Mouse (Mus musculus) neural tube, embryonic 14.5 days (tissue): Measurements from ENCODE around the gene Cnr2. TPM values are rescaled to one million over a fixed set of nuclear protein-coding genes. Genes with fewer than 3 reads are reported as not detected.

ENCODE experiments used
- ATAC-seq: fragments of 200-750 bp; cut with Nextera tagmentation; 2 replicates; pipeline ENCODE4 v1.8.0; 2017; ENCODE audit warnings: low read depth, mild to moderate bottlenecking, moderate TSS enrichment, moderate library complexity
- H3K27ac ChIP-seq: fragments of 300-500 bp; sonication (generic); 2 replicates; pipeline ENCODE4 v1.5.1; 2014; ENCODE audit warnings: low read depth, mild to moderate bottlenecking, control low read depth, low read length, moderate library complexity, mixed read lengths
- H3K27me3 ChIP-seq: fragments of 300-500 bp; sonication (generic); 2 replicates; pipeline ENCODE4 v1.6.1; 2014; ENCODE audit warnings: low read length; ENCODE audit not compliant: control insufficient read depth, insufficient read depth
- H3K36me3 ChIP-seq: fragments of 300-500 bp; sonication (generic); 2 replicates; pipeline ENCODE4 v1.6.1; 2014; ENCODE audit warnings: low read length, mixed read lengths; ENCODE audit not compliant: control insufficient read depth, insufficient read depth
- H3K4me1 ChIP-seq: fragments of 300-500 bp; sonication (generic); 2 replicates; pipeline ENCODE4 v1.6.1; 2014; ENCODE audit warnings: low read length; ENCODE audit not compliant: control insufficient read depth, insufficient read depth
- H3K4me2 ChIP-seq: fragments of 300-500 bp; sonication (generic); 2 replicates; pipeline ENCODE4 v1.6.1; 2014; ENCODE audit warnings: mild to moderate bottlenecking, low read depth, low read length, control low read depth
- H3K4me3 ChIP-seq: fragments of 300-500 bp; sonication (generic); 2 replicates; pipeline ENCODE4 v1.5.1; 2014; ENCODE audit warnings: low read depth, low read length, control low read depth, mixed read lengths
- H3K9ac ChIP-seq: fragments of 300-500 bp; sonication (generic); replicated peaks from 2 replicates; pipeline ENCODE4 v1.6.1; 2014; ENCODE audit warnings: low read depth, mild to moderate bottlenecking, control low read depth, low read length, mixed read lengths
- H3K9me3 ChIP-seq: fragments of 300-500 bp; sonication (generic); 2 replicates; pipeline ENCODE4 v1.6.1; 2016; ENCODE audit warnings: low read length; ENCODE audit not compliant: control insufficient read depth
- WGBS: fragments of 180-500 bp; shearing (Covaris S2); extraction: QIAGEN DNeasy Blood & Tissue Kit; methylation state at CpG from one replicate; pipeline ENCODE4 v1.1.7; 2014; 5-methylcytosine and 5-hydroxymethylcytosine counted together
- polyA plus RNA-seq: library from polyadenylated mRNA; unstranded; fragments of >200 nt; fragmentation: Nextera tagmentation; extraction: Ambion mirVana; gene quantifications from 2 replicates; pipeline ENCODE4 v1.2.1, GENCODE M21; 2014

The Cnr2 gene
- polyA plus RNA-seq, 1 experiment from 2014 or later, result 0.15 TPM

GRCm38 (mm10) chr4:135911531-135911930 is 16.3 kb downstream of the Cnr2 start:
- Histone ChIP-seq H3K9me3 (no peaks in the 10 kb centered on the region), H3K4me3 (no peak overlapping the region), H3K36me3 (no peaks in the 10 kb centered on the region), H3K27me3 (no peaks in the 10 kb centered on the region), H3K4me2 (no peak overlapping the region), H3K27ac (no peak overlapping the region), H3K9ac (no peak overlapping the region), H3K4me1 (no peaks in the 10 kb centered on the region)
- ATAC-seq, result no peak
- 76% methylated on average over 7 of the region's 7 CpGs for WGBS

- Histone ChIP-seq H3K4me3 (no peak overlapping the region), H3K27ac (no peak overlapping the region)
- WGBS, result 45% methylated on average over 3 of the region's 3 CpGs
Measured at GRCm38 (mm10) chr4:135912164-135912563, 17.0 kb downstream of the Cnr2 start.

GRCm38 (mm10) chr4:135912835-135913234 is 17.6 kb downstream of the Cnr2 start:
- H3K27me3 ChIP-seq, result no peaks in the 10 kb centered on the region
- no peaks in the 10 kb centered on the region for H3K4me1 ChIP-seq
- no peak overlapping the region for H3K9ac ChIP-seq
- no peaks in the 10 kb centered on the region for H3K9me3 ChIP-seq
- H3K4me2 ChIP-seq, result no peak overlapping the region
- H3K4me3 ChIP-seq, result no peak overlapping the region
- WGBS, result 5% methylated on average over 3 of the region's 3 CpGs
- 0 out of 2 replicates have a peak, but pooled peaks have one; percentile 51 for ATAC-seq
- H3K36me3 ChIP-seq, result no peaks in the 10 kb centered on the region
- peak overlapping the region; percentile 52 for H3K27ac ChIP-seq

More at GRCm38 (mm10) chr4:135912164-135912563, 17.0 kb downstream of the Cnr2 start:
- Histone ChIP-seq H3K27me3 (no peaks in the 10 kb centered on the region), H3K9ac (no peak overlapping the region), H3K4me1 (no peaks in the 10 kb centered on the region), H3K4me2 (no peak overlapping the region), H3K36me3 (no peaks in the 10 kb centered on the region), H3K9me3 (no peaks in the 10 kb centered on the region)
- no peak for ATAC-seq

GRCm38 (mm10) chr4:135913433-135913832 is 18.2 kb downstream of the Cnr2 start:
- Histone ChIP-seq H3K27me3 (no peaks in the 10 kb centered on the region), H3K4me1 (no peaks in the 10 kb centered on the region), H3K27ac (no peak overlapping the region), H3K4me3 (no peak overlapping the region), H3K9ac (no peak overlapping the region), H3K4me2 (no peak overlapping the region), H3K36me3 (no peaks in the 10 kb centered on the region), H3K9me3 (no peaks in the 10 kb centered on the region)
- ATAC-seq, result no peak
- WGBS, result 78% methylated on average over 4 of the region's 4 CpGs

- Histone ChIP-seq H3K36me3 (no peaks in the 10 kb centered on the region), H3K4me1 (peaks cover 6% of the 10 kb centered on the region), H3K27ac (no peak overlapping the region), H3K4me3 (no peak overlapping the region), H3K27me3 (no peaks in the 10 kb centered on the region), H3K9me3 (no peaks in the 10 kb centered on the region), H3K9ac (no peak overlapping the region), H3K4me2 (no peak overlapping the region)
- WGBS, result 92% methylated on average over 13 of the region's 13 CpGs
- ATAC-seq, result no peak
Measured at GRCm38 (mm10) chr4:135918635-135919279, 23.6 kb downstream of the Cnr2 start.

- no peaks in the 10 kb centered on the region for H3K36me3 ChIP-seq
- no peak for ATAC-seq
- peaks cover 6% of the 10 kb centered on the region for H3K4me1 ChIP-seq
- H3K27me3 ChIP-seq, result no peaks in the 10 kb centered on the region
- no peak overlapping the region for H3K4me3 ChIP-seq
- H3K4me2 ChIP-seq, result no peak overlapping the region
- no peaks in the 10 kb centered on the region for H3K9me3 ChIP-seq
- 95% methylated on average over 3 of the region's 3 CpGs for WGBS
- no peak overlapping the region for H3K27ac ChIP-seq
- no peak overlapping the region for H3K9ac ChIP-seq
Measured at GRCm38 (mm10) chr4:135919280-135919639, 24.1 kb downstream of the Cnr2 start.

GRCm38 (mm10) chr4:135920304-135921241 is 25.4 kb downstream of the Cnr2 start, which contains the start of gene Fuca1:
TSS of gene Fuca1 (plus strand) at chr4:135920735.
- no peaks in the 10 kb centered on the region for H3K9me3 ChIP-seq
- no peaks in the 10 kb centered on the region for H3K36me3 ChIP-seq
- ATAC-seq, result peak; percentile 97
- H3K4me2 ChIP-seq, result peak within 1 kb of the TSS; percentile 60
- peak within 1 kb of the TSS; percentile 71 for H3K4me3 ChIP-seq
- H3K9ac ChIP-seq, result peak within 1 kb of the TSS; percentile 68
- WGBS, result 2% methylated on average over 60 of the region's 60 CpGs
- H3K27ac ChIP-seq, result peak within 1 kb of the TSS; percentile 70
- H3K27me3 ChIP-seq, result no peaks in the 10 kb centered on the region
- peaks cover 6% of the 10 kb centered on the region for H3K4me1 ChIP-seq

GRCm38 (mm10) chr4:135921257-135922120 is 26.3 kb downstream of the Cnr2 start:
- H3K27me3 ChIP-seq, result no peaks in the 10 kb centered on the region
- no peak for ATAC-seq
- WGBS, result 6% methylated on average over 26 of the region's 26 CpGs

More at GRCm38 (mm10) chr4:135921257-135922120, 26.3 kb downstream of the Cnr2 start:
- Histone ChIP-seq H3K36me3 (no peaks in the 10 kb centered on the region), H3K27ac (peak overlapping the region; percentile 70), H3K9me3 (no peaks in the 10 kb centered on the region), H3K4me1 (peaks cover 6% of the 10 kb centered on the region), H3K9ac (peak overlapping the region; percentile 68), H3K4me2 (peak overlapping the region; percentile 60), H3K4me3 (peak overlapping the region; percentile 71)
